Mouse (Mus musculus): ENCODE data around the gene Olfr1449.
"Not testable (repeated sequence)": the region's sequence is repeated elsewhere in the genome, so short reads cannot be mapped to it uniquely, and the experiment has no call there.

Gene Olfr1449

DNA sequence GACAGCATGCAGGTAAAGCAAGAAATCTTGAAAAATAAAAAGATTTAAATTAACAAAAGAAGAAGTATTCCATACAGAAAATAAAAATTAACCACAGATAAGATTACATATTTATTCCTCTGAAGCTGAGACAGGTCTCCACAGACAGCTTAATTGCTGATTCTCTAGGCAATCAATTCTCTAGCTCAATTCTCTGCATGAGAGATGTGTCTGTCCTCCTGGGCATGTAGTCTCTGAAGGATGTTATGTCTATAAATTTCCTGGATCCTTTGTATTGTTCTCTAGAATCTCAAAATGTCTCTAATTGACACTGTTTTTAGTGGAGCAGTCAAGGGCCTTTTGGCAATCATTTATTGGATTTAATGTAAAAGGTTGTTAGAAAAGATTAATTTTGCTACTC, at the start of gene Olfr1449:
Gene Olfr1449 (plus strand): TSS at position 301 of the 400 bp plus-strand sequence.
- DNase-seq (ENCODE audit: low read depth, low spot score), result no peak

DNA sequence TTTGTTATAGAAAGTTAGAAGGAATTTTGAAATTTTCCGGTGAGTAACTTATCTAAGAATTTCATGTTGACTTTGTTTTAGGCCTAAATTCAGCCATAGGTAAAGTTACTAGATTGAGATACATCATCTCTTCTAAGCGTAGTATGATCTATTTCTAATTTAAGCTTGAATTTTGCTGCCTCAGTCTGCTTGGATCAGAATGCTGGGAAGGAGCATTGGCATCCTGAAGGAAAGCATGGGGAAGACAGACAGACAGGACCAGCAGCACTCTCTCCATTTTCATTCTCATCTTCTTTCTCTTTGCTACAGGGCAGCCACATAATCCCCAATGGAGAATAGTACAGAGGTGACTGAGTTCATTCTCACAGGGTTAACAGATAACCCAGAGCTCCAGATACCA, 47.1 kb upstream of the Olfr1449 start, which contains the start of gene Olfr1445:
Gene Olfr1445 (plus strand): TSS at position 301 of the 400 bp plus-strand sequence.
- no peak for DNase-seq (ENCODE audit: low read depth, low spot score)

DNA sequence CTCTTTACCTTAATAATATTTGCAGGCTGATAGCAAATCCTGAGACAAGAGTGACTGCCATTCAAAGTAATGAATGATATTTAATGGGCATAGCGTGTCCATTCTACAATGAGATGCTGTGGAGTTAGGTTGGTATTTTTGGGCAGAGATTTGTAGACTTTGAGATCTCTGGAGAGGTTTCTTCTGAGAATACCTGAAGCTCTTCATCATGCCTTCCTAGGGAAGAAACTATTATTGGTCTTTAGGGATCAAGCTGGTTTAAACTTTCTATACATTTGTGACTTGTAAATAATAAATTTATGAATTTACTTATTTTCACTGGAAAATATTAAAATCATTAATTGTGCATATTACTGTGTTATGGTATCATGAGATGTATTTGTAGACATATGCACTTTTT, 37.2 kb upstream of the Olfr1449 start, which contains the start of gene Olfr1446:
Gene Olfr1446 (minus strand): TSS at position 101 of the 400 bp plus-strand sequence.
- DNase-seq (ENCODE audit: low read depth, low spot score), result no peak

DNA sequence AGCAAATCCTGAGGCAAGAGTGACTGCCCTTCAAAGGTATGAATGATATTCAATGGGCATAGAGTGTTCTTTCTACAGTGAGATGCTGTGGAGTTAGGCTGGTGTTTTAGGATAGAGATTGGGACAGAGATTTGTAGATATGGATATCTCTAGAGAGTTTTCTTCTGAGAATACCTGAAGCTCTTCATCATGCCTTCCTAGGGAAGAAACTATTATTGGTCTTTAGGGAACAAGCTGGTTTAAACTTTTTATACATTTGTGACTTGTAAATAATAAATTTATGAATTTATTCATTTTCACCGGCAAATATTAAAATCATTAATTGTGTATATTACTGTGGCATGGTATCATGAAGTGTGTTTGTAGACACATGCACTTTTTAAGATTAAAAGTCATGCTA, 27.0 kb upstream of the Olfr1449 start, which contains the start of gene Olfr1447:
Gene Olfr1447 (minus strand): TSS at position 101 of the 400 bp plus-strand sequence.
- no peak for DNase-seq (ENCODE audit: low read depth, low spot score)

DNA sequence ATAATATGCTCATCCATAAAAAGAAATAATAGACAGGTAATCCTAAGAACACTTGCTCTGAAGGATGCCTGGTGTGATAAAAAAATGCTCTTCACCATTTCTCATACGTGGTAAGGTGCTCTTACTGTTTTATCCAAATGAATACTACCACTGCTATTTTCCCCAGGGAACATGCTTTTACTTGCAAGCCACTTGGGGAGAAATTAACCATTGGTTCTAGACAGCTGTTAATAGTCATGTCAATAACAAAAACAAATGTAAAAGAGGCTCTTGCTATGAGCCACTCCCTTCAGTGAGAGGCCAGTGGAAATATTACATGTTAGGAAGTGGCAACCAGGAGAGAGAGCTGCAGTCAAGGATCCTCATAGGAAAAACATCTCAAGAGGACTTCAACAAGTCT, 6.3 kb upstream of the Olfr1449 start, which contains the start of gene Olfr1448:
Gene Olfr1448 (minus strand): TSS at position 101 of the 400 bp plus-strand sequence.
- DNase-seq (ENCODE audit: low read depth, low spot score), result no peak

DNA sequence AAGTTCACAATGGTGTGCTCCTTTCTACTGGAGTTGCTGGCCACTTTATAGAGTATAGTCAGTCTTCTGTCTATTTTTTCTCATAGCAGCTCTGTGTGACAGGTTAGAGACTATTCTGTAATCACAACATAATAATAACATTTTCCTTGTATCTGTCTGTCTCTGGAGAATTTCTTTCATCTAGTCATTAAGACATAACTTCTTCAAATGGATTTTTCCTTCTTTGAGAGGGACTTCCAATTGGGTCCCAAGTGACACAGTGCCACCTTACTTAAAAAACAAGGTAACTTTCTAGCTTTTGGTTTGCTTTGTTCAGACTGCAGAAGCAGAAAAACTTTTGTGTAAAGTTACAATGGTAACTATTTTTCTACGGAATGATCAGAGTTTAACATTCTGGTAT, 19.3 kb downstream of the Olfr1449 start, which contains the start of gene Olfr1450:
Gene Olfr1450 (plus strand): TSS at position 301 of the 400 bp plus-strand sequence.
- DNase-seq (ENCODE audit: low read depth, low spot score), result no peak

DNA sequence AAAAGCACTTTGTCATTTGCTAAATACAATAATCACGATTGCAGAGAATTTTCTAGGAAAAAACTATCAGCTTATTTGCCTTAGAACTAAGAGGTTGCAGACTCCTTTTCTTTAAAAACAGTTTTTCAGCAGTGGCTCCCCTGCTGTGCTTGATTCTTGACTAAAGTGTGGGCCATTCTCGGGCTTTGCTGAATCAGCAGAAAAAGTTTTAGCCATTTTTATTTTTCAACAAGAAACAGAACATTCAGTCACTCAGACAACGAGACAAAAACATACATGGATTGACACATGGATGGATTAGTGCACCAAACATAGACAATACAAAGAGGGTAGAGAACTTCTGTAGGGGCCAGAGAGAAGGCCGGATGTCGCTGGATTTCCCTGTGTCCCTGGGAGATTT, 39.4 kb downstream of the Olfr1449 start:
- not testable (repeated sequence) for DNase-seq (ENCODE audit: low read depth, low spot score)

Measured in A20 (cell line).